ENCODE assay signal across 7 mouse cellular contexts in genomic region chr17:86535827-86536656, GRCm38 (mm10). TPM values are rescaled to one million over a fixed set of nuclear protein-coding genes. Genes with fewer than 3 reads are reported as not detected.
DNase-seq lines count a peak whose midpoint lies in the region; ATAC-seq lines count a peak whose summit lies in the region.

No protein-coding gene starts in this region.

- H3K9me3 ChIP-seq in intestine, embryonic 15.5 days: no peaks in the 10 kb centered on the region

- no peaks in the 10 kb centered on the region for H3K27me3 ChIP-seq in intestine, embryonic 15.5 days (replicated peaks)

- 0 out of 2 replicates have a peak overlapping the region, but pooled peaks have one; percentile 17 for H3K9ac ChIP-seq in intestine, embryonic 15.5 days

- peak; percentile 86 for ATAC-seq in intestine, embryonic 15.5 days

- 0 out of 2 replicates have a peak, but pooled peaks cover 6% of the 10 kb centered on the region for H3K4me1 ChIP-seq in intestine, embryonic 15.5 days (replicated peaks)

- peak; percentile 82 for DNase-seq in adrenal gland, adult 2 months
- peak; percentile 92 for DNase-seq in embryo, embryonic 10.5 days (ENCODE audit: low spot score)
- peak; percentile 48 for DNase-seq in gastrocnemius, postnatal 25 days
- peak; percentile 92 to 94 for DNase-seq in left cerebral cortex, postnatal 14 days (ENCODE audit: low spot score in 2 of 2)
- DNase-seq in mesoderm, embryonic 11.5 days (ENCODE audit: low read depth, low spot score): peak; percentile 88
- peak; percentile 73 for DNase-seq in right cerebral cortex, postnatal 4 days

- no peaks in the 10 kb centered on the region for H3K36me3 ChIP-seq in intestine, embryonic 15.5 days

- H3K4me2 ChIP-seq in intestine, embryonic 15.5 days (replicated peaks): peak overlapping the region; percentile 62

- H3K27ac ChIP-seq in intestine, embryonic 15.5 days: peak overlapping the region; percentile 40

- WGBS in intestine, embryonic 15.5 days: 15% methylated on average over 22 of the region's 22 CpGs

- intact Hi-C loops in left cerebral cortex, postnatal 14 days (cut with DNase I): loop anchor here (5.0 kb wide), 2 partner anchors 216 to 276 kb away; partner anchors contain the start of gene Epas1

- peak overlapping the region; percentile 27 for H3K4me3 ChIP-seq in intestine, embryonic 15.5 days (replicated peaks)

RNA-seq across cellular contexts. Expression of gene Gm10309, which starts 31.0 kb away (rescaled TPM):
- total RNA-seq in adrenal gland, adult 2 months (2021): not detected
- polyA plus RNA-seq in adrenal gland, adult 2 months (2012; rRNA removed): 0.19 TPM in 1 of 2 replicates, not detected in the other
- total RNA-seq in gastrocnemius, postnatal 25 days (2021): not detected
- polyA plus RNA-seq in intestine, embryonic 15.5 days (2015; fragmentation: Nextera tagmentation; extraction: Ambion mirVana): 0.16 and 0.21 TPM in 2 replicates
- total RNA-seq in left cerebral cortex, postnatal 14 days (2021): not detected

Comparison
In these comparisons a context has a peak if more than half of its experiments do, and no peak if none do; other contexts are left out.
1. Peak in every context shown above with its lines: DNase-seq, ATAC-seq, H3K4me3 ChIP-seq and H3K27ac ChIP-seq.